Comparison of ENCODE assay signal across 32 mouse cellular contexts in genomic region chr9:109552483-109552882, GRCm38 (mm10). TPM values are rescaled to one million over a fixed set of nuclear protein-coding genes. Genes with fewer than 3 reads are reported as not detected.
A peak's percentile ranks its signal among the peaks of the same experiment; 100 is the strongest.
DNase-seq lines count a peak whose midpoint lies in the region; ATAC-seq and TF ChIP-seq lines count a peak whose summit lies in the region.
"Had no signal": no experiment of that assay in that cellular context is flagged by ENCODE, and none has a peak within 500 bp of the region (broad histone marks: within the 10 kb centered on the region; RNA-seq: fewer than 3 reads in every experiment).

No protein-coding gene starts in this region.

- H3K4me3 ChIP-seq in heart, embryonic 12.5 days = no peak overlapping the region
- H3K4me3 ChIP-seq in layer of hippocampus, adult 2 months = no peak overlapping the region
- H3K4me3 ChIP-seq: embryonic facial prominence, embryonic 12.5 days; embryonic facial prominence, embryonic 15.5 days; forebrain, embryonic 15.5 days; heart, embryonic 15.5 days; hindbrain, embryonic 10.5 days; hindbrain, embryonic 13.5 days; intestine, embryonic 15.5 days had no signal

- no peak overlapping the region for H3K9ac ChIP-seq in heart, embryonic 12.5 days
- H3K9ac ChIP-seq: embryonic facial prominence, embryonic 12.5 days; embryonic facial prominence, embryonic 15.5 days; forebrain, embryonic 15.5 days; heart, embryonic 15.5 days; hindbrain, embryonic 13.5 days; intestine, embryonic 15.5 days had no signal

- no peaks in the 10 kb centered on the region for H3K4me1 ChIP-seq in heart, embryonic 12.5 days (replicated peaks)
- H3K4me1 ChIP-seq: embryonic facial prominence, embryonic 12.5 days; embryonic facial prominence, embryonic 15.5 days; forebrain, embryonic 15.5 days; heart, embryonic 15.5 days; hindbrain, embryonic 10.5 days; hindbrain, embryonic 13.5 days; intestine, embryonic 15.5 days had no signal

- no peaks in the 10 kb centered on the region for H3K36me3 ChIP-seq in heart, embryonic 12.5 days
- H3K36me3 ChIP-seq: embryonic facial prominence, embryonic 12.5 days; embryonic facial prominence, embryonic 15.5 days; forebrain, embryonic 15.5 days; heart, embryonic 15.5 days; hindbrain, embryonic 10.5 days; hindbrain, embryonic 13.5 days; intestine, embryonic 15.5 days had no signal

- no peak for TF ChIP-seq CTCF in layer of hippocampus, adult 2 months (conservative IDR thresholded peaks at IDR 0.05)

- no peaks in the 10 kb centered on the region for H3K27me3 ChIP-seq in heart, embryonic 12.5 days (replicated peaks)
- H3K27me3 ChIP-seq: embryonic facial prominence, embryonic 12.5 days; embryonic facial prominence, embryonic 15.5 days; forebrain, embryonic 15.5 days; heart, embryonic 15.5 days; hindbrain, embryonic 13.5 days; intestine, embryonic 15.5 days had no signal

- no peak for ATAC-seq in heart, embryonic 12.5 days (ENCODE audit: insufficient number of reproducible peaks, low FRiP score)
- ATAC-seq: CD4-positive, CD25-positive, alpha-beta regulatory T cell, adult 4 months; forebrain, embryonic 15.5 days; hindbrain, embryonic 16.5 days; intestine, embryonic 15.5 days had no signal

- peak; percentile 30 for DNase-seq in heart, adult 11 months
- peak in 1 of 2 experiments; percentile 11 for DNase-seq in layer of hippocampus, adult 2 months (ENCODE audit: low spot score in 2 of 2)
- DNase-seq in layer of hippocampus, postnatal 14 days (ENCODE audit: low spot score in 2 of 2) = peak; percentile 21 to 24
- DNase-seq in kidney, adult 8-10 months = no peak
- DNase-seq in gastrocnemius, adult 18-20 months (ENCODE audit: low spot score) = no peak
- DNase-seq: adrenal gland, adult 2 months; adrenal gland, postnatal 14 days; cerebellum, adult 18-20 months; cerebellum, adult 9-10 months; cerebellum, postnatal 14 days; gastrocnemius, postnatal 10 days; gastrocnemius, postnatal 36 days; heart, postnatal 10 days; heart, postnatal 36 days had no signal

- 0 out of 2 replicates have a peak, but pooled peaks cover 2% of the 10 kb centered on the region for H3K9me3 ChIP-seq in heart, embryonic 12.5 days (replicated peaks)
- H3K9me3 ChIP-seq: embryonic facial prominence, embryonic 12.5 days; embryonic facial prominence, embryonic 15.5 days; forebrain, embryonic 15.5 days; heart, embryonic 15.5 days; hindbrain, embryonic 10.5 days; hindbrain, embryonic 13.5 days; intestine, embryonic 15.5 days had no signal

- 69% methylated on average over 3 of the region's 3 CpGs for WGBS in heart, embryonic 12.5 days

- H3K27ac ChIP-seq in heart, embryonic 12.5 days (ENCODE audit: poor library complexity, severe bottlenecking) = no peak overlapping the region
- H3K27ac ChIP-seq in layer of hippocampus, adult 2 months = peak overlapping the region; percentile 64; the same call in 1 of the 2 replicates
- H3K27ac ChIP-seq: embryonic facial prominence, embryonic 12.5 days; embryonic facial prominence, embryonic 15.5 days; forebrain, embryonic 15.5 days; heart, embryonic 15.5 days; hindbrain, embryonic 10.5 days; hindbrain, embryonic 13.5 days; intestine, embryonic 15.5 days had no signal

- H3K4me2 ChIP-seq in heart, embryonic 12.5 days = no peak overlapping the region
- H3K4me2 ChIP-seq: embryonic facial prominence, embryonic 12.5 days; embryonic facial prominence, embryonic 15.5 days; forebrain, embryonic 15.5 days; heart, embryonic 11.5 days; heart, embryonic 15.5 days; hindbrain, embryonic 13.5 days; intestine, embryonic 15.5 days had no signal

RNA-seq across cellular contexts. Expression of gene Fbxw15, which starts 15.6 kb away (rescaled TPM):
- not detected in 2 replicates for polyA plus RNA-seq in heart, embryonic 12.5 days (2016; fragmentation: Nextera tagmentation; extraction: Ambion mirVana)
- not detected for total RNA-seq in layer of hippocampus, adult 2 months (2021)
- not detected for total RNA-seq in layer of hippocampus, postnatal 14 days (2021)
- total RNA-seq in gastrocnemius, adult 18-20 months (2021) = not detected
- total RNA-seq: adrenal gland, adult 2 months; adrenal gland, postnatal 14 days; common myeloid progenitor, adult 5-6 weeks; gastrocnemius, postnatal 10 days; gastrocnemius, postnatal 36 days; granulocyte monocyte progenitor cell, adult 5-6 weeks; heart, adult 8-10 months; heart, postnatal 10 days; heart, postnatal 36 days; MEL had no signal
- polyA plus RNA-seq: adrenal gland, adult 2 months; C2C12; CD4-positive, CD25-positive, alpha-beta regulatory T cell, adult 4 months; embryonic facial prominence, embryonic 12.5 days; embryonic facial prominence, embryonic 15.5 days; forebrain, embryonic 11.5 days; forebrain, embryonic 15.5 days; frontal cortex, adult 2 months; heart, embryonic 11.5 days; heart, embryonic 15.5 days; hindbrain, embryonic 10.5 days; hindbrain, embryonic 13.5 days; hindbrain, embryonic 16.5 days; intestine, embryonic 15.5 days had no signal

RNA-seq across cellular contexts. Expression of gene Fbxw19, which starts 56.8 kb away (rescaled TPM):
- polyA plus RNA-seq in heart, embryonic 12.5 days (2016; fragmentation: Nextera tagmentation; extraction: Ambion mirVana) = not detected in 2 replicates
- not detected for total RNA-seq in layer of hippocampus, adult 2 months (2021)
- not detected for total RNA-seq in layer of hippocampus, postnatal 14 days (2021)
- not detected for total RNA-seq in gastrocnemius, adult 18-20 months (2021)
- total RNA-seq: adrenal gland, adult 2 months; adrenal gland, postnatal 14 days; common myeloid progenitor, adult 5-6 weeks; gastrocnemius, postnatal 10 days; gastrocnemius, postnatal 36 days; granulocyte monocyte progenitor cell, adult 5-6 weeks; heart, adult 8-10 months; heart, postnatal 10 days; heart, postnatal 36 days; MEL had no signal
- polyA plus RNA-seq: adrenal gland, adult 2 months; C2C12; CD4-positive, CD25-positive, alpha-beta regulatory T cell, adult 4 months; embryonic facial prominence, embryonic 12.5 days; embryonic facial prominence, embryonic 15.5 days; forebrain, embryonic 11.5 days; forebrain, embryonic 15.5 days; frontal cortex, adult 2 months; heart, embryonic 11.5 days; heart, embryonic 15.5 days; hindbrain, embryonic 10.5 days; hindbrain, embryonic 13.5 days; hindbrain, embryonic 16.5 days; intestine, embryonic 15.5 days had no signal

Comparison
In these comparisons a context has a peak if more than half of its experiments do, and no peak if none do; other contexts are left out.
1. DNase-seq: peak in heart, adult 11 months (single experiment) and layer of hippocampus, postnatal 14 days (2 of 2); none in kidney, adult 8-10 months (0 of 2) and gastrocnemius, adult 18-20 months (single experiment).